In the genomic region with DNA sequence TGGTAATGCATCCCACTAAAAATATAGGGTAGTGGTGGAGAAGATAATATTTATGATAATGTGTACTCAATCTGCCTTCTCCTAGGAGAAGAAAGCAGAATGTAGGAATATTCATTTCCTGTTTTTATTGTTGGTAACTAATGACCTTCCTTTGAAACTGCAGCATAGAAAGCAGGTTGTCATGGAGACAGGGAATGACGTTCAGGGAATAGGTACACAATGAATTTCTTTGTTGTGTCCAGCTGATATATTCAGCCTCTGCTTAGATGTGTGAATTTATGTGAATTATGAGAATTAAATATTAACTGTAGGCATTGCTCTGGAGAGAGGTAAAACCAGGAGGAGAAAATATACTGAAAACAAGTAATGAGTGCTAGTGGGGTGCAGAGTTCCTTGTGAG, we compare ENCODE assay signal across 23 mouse cellular contexts. TPM values are rescaled to one million over a fixed set of nuclear protein-coding genes. Genes with fewer than 3 reads are reported as not detected.
DNase-seq lines count a peak whose midpoint lies in the region; ATAC-seq lines count a peak whose summit lies in the region.
"Had no signal": no experiment of that assay in that cellular context is flagged by ENCODE, and none has a peak within 500 bp of the region (broad histone marks: within the 10 kb centered on the region; RNA-seq: fewer than 3 reads in every experiment).

No protein-coding gene starts in this region.

- H3K4me2 ChIP-seq in midbrain, embryonic 13.5 days (replicated peaks) = peak overlapping the region; percentile 19; the same call in 1 of the 2 replicates
- no peak overlapping the region for H3K4me2 ChIP-seq in midbrain, embryonic 11.5 days
- H3K4me2 ChIP-seq in forebrain, embryonic 13.5 days = no peak overlapping the region; the same call in 1 of the 2 replicates
- 0 out of 2 replicates have a peak overlapping the region, but pooled peaks have one; percentile 1 for H3K4me2 ChIP-seq in hindbrain, embryonic 14.5 days (replicated peaks)
- peak overlapping the region; percentile 27 for H3K4me2 ChIP-seq in neural tube, embryonic 13.5 days
- H3K4me2 ChIP-seq: heart, embryonic 13.5 days; kidney, embryonic 15.5 days; limb, embryonic 13.5 days; liver, embryonic 15.5 days had no signal

- no peak for ATAC-seq in midbrain, embryonic 13.5 days
- ATAC-seq in midbrain, embryonic 11.5 days (ENCODE audit: low FRiP score) = no peak
- ATAC-seq in forebrain, embryonic 13.5 days = peak; percentile 51; the same call in 1 of the 2 replicates
- peak; percentile 40; the same call in 1 of the 2 replicates for ATAC-seq in hindbrain, embryonic 14.5 days (ENCODE audit: low FRiP score)
- ATAC-seq in neural tube, embryonic 13.5 days (ENCODE audit: low read depth) = peak; percentile 65
- ATAC-seq: intestine, embryonic 16.5 days had no signal

- peaks cover 32% of the 10 kb centered on the region for H3K36me3 ChIP-seq in midbrain, embryonic 13.5 days
- H3K36me3 ChIP-seq in midbrain, embryonic 11.5 days (ENCODE audit: control insufficient read depth, insufficient read depth, low read length) = no peaks in the 10 kb centered on the region
- peaks cover 33% of the 10 kb centered on the region for H3K36me3 ChIP-seq in forebrain, embryonic 13.5 days (ENCODE audit: poor library complexity, severe bottlenecking)
- H3K36me3 ChIP-seq in hindbrain, embryonic 14.5 days (replicated peaks; ENCODE audit: control insufficient read depth, insufficient read depth) = peaks cover 37% of the 10 kb centered on the region
- peaks cover 37% of the 10 kb centered on the region for H3K36me3 ChIP-seq in neural tube, embryonic 13.5 days
- H3K36me3 ChIP-seq: G1E; heart, embryonic 13.5 days; kidney, embryonic 15.5 days; limb, embryonic 13.5 days; liver, embryonic 15.5 days had no signal

- no peak for DNase-seq in midbrain, embryonic 11.5 days (ENCODE audit: low spot score, missing footprints)
- DNase-seq in hindbrain, embryonic 14.5 days (ENCODE audit: low spot score) = no peak
- DNase-seq in layer of hippocampus, postnatal 10 days (ENCODE audit: low spot score in 2 of 2) = no peak
- DNase-seq in right cerebral cortex, postnatal 36 days (ENCODE audit: low spot score in 2 of 2) = no peak
- DNase-seq in frontal cortex, postnatal 36 days (ENCODE audit: low spot score in 2 of 2) = no peak
- DNase-seq: adrenal gland, postnatal 36 days; cerebellum, postnatal 10 days; heart, postnatal 36 days; lung, postnatal 10 days had no signal

- peaks cover 23% of the 10 kb centered on the region for H3K4me1 ChIP-seq in midbrain, embryonic 13.5 days (replicated peaks)
- no peaks in the 10 kb centered on the region for H3K4me1 ChIP-seq in midbrain, embryonic 11.5 days (ENCODE audit: control insufficient read depth, insufficient read depth, low read length)
- peaks cover 20% of the 10 kb centered on the region for H3K4me1 ChIP-seq in forebrain, embryonic 13.5 days
- H3K4me1 ChIP-seq in hindbrain, embryonic 14.5 days (replicated peaks; ENCODE audit: control insufficient read depth, insufficient read depth, low read length) = peaks cover 16% of the 10 kb centered on the region
- H3K4me1 ChIP-seq in neural tube, embryonic 13.5 days (replicated peaks) = peaks cover 40% of the 10 kb centered on the region
- H3K4me1 ChIP-seq: heart, embryonic 13.5 days; kidney, embryonic 15.5 days; limb, embryonic 13.5 days; liver, embryonic 15.5 days; megakaryocyte, embryonic 14.5 days had no signal

- H3K27ac ChIP-seq in midbrain, embryonic 13.5 days = peak overlapping the region; percentile 73; the same call in 1 of the 2 replicates
- H3K27ac ChIP-seq in midbrain, embryonic 11.5 days (ENCODE audit: low read depth, low read length) = no peak overlapping the region
- peak overlapping the region; percentile 62 for H3K27ac ChIP-seq in forebrain, embryonic 13.5 days
- peak overlapping the region; percentile 85 for H3K27ac ChIP-seq in hindbrain, embryonic 14.5 days
- peak overlapping the region; percentile 82 for H3K27ac ChIP-seq in neural tube, embryonic 13.5 days (replicated peaks)
- H3K27ac ChIP-seq: heart, embryonic 13.5 days; kidney, embryonic 15.5 days; layer of hippocampus, adult 2 months; left cerebral cortex, adult 2 months; limb, embryonic 13.5 days; liver, embryonic 15.5 days had no signal

- H3K9ac ChIP-seq in midbrain, embryonic 13.5 days (replicated peaks) = no peak overlapping the region
- H3K9ac ChIP-seq in midbrain, embryonic 11.5 days (ENCODE audit: low read length) = no peak overlapping the region
- H3K9ac ChIP-seq in forebrain, embryonic 13.5 days = no peak overlapping the region
- 0 out of 2 replicates have a peak overlapping the region, but pooled peaks have one; percentile 13 for H3K9ac ChIP-seq in hindbrain, embryonic 14.5 days
- H3K9ac ChIP-seq in neural tube, embryonic 13.5 days = no peak overlapping the region
- H3K9ac ChIP-seq: heart, embryonic 13.5 days; kidney, embryonic 15.5 days; limb, embryonic 13.5 days; liver, embryonic 15.5 days had no signal

- no peaks in the 10 kb centered on the region for H3K27me3 ChIP-seq in midbrain, embryonic 13.5 days
- no peaks in the 10 kb centered on the region for H3K27me3 ChIP-seq in midbrain, embryonic 11.5 days (ENCODE audit: control insufficient read depth, insufficient read depth, low read length)
- H3K27me3 ChIP-seq in forebrain, embryonic 13.5 days = no peaks in the 10 kb centered on the region
- no peaks in the 10 kb centered on the region for H3K27me3 ChIP-seq in hindbrain, embryonic 14.5 days (ENCODE audit: control insufficient read depth, insufficient read depth, low read length)
- H3K27me3 ChIP-seq in neural tube, embryonic 13.5 days = no peaks in the 10 kb centered on the region
- H3K27me3 ChIP-seq: heart, embryonic 13.5 days; kidney, embryonic 15.5 days; limb, embryonic 13.5 days; liver, embryonic 15.5 days had no signal

- H3K9me3 ChIP-seq in midbrain, embryonic 13.5 days = no peaks in the 10 kb centered on the region
- no peaks in the 10 kb centered on the region for H3K9me3 ChIP-seq in midbrain, embryonic 11.5 days (ENCODE audit: control insufficient read depth, low read length)
- no peaks in the 10 kb centered on the region for H3K9me3 ChIP-seq in forebrain, embryonic 13.5 days (replicated peaks)
- H3K9me3 ChIP-seq in hindbrain, embryonic 14.5 days (ENCODE audit: control insufficient read depth, low read length) = no peaks in the 10 kb centered on the region
- no peaks in the 10 kb centered on the region; the same call in 1 of the 2 replicates for H3K9me3 ChIP-seq in neural tube, embryonic 13.5 days
- H3K9me3 ChIP-seq: G1E; heart, embryonic 13.5 days; kidney, embryonic 15.5 days; limb, embryonic 13.5 days; liver, embryonic 15.5 days; megakaryocyte, embryonic 14.5 days had no signal

- WGBS in midbrain, embryonic 13.5 days = 3% methylated on average over 1 of the region's 1 CpGs
- WGBS in midbrain, embryonic 11.5 days = 20% methylated on average over 1 of the region's 1 CpGs
- WGBS in forebrain, embryonic 13.5 days = 4% methylated on average over 1 of the region's 1 CpGs
- WGBS in hindbrain, embryonic 14.5 days = 2% methylated on average over 1 of the region's 1 CpGs
- WGBS in neural tube, embryonic 13.5 days = 15% methylated on average over 1 of the region's 1 CpGs

- H3K4me3 ChIP-seq in midbrain, embryonic 13.5 days (replicated peaks) = no peak overlapping the region
- H3K4me3 ChIP-seq in midbrain, embryonic 11.5 days (ENCODE audit: low read depth, low read length) = no peak overlapping the region
- no peak overlapping the region for H3K4me3 ChIP-seq in forebrain, embryonic 13.5 days
- H3K4me3 ChIP-seq in hindbrain, embryonic 14.5 days (replicated peaks; ENCODE audit: low read length) = no peak overlapping the region
- H3K4me3 ChIP-seq in neural tube, embryonic 13.5 days = no peak overlapping the region
- H3K4me3 ChIP-seq: erythroblast, embryonic 14.5 days; heart, embryonic 13.5 days; kidney, embryonic 15.5 days; layer of hippocampus, adult 2 months; left cerebral cortex, adult 2 months; limb, embryonic 13.5 days; liver, embryonic 15.5 days; megakaryocyte, embryonic 14.5 days had no signal

RNA-seq across cellular contexts. Expression of a gene that starts 18.3 kb away (rescaled TPM):
- 46.9 and 49.2 TPM in 2 replicates for polyA plus RNA-seq in midbrain, embryonic 13.5 days (2015; fragmentation: Nextera tagmentation; extraction: Ambion mirVana)
- 28.7 and 31.0 TPM in 2 replicates for polyA plus RNA-seq in midbrain, embryonic 11.5 days (2014; fragmentation: Nextera tagmentation; extraction: Ambion mirVana)
- polyA plus RNA-seq in forebrain, embryonic 13.5 days (2015; fragmentation: Nextera tagmentation; extraction: Ambion mirVana) = 39.9 and 40.9 TPM in 2 replicates
- 16.1 and 18.1 TPM in 2 replicates for polyA plus RNA-seq in hindbrain, embryonic 14.5 days (2014; fragmentation: Nextera tagmentation; extraction: Ambion mirVana)
- polyA plus RNA-seq in neural tube, embryonic 13.5 days (2015; fragmentation: Nextera tagmentation; extraction: Ambion mirVana) = 44.9 and 52.5 TPM in 2 replicates
- total RNA-seq in layer of hippocampus, postnatal 10 days (2021) = 10 to 100 TPM; 38.0 to 46.5 TPM
- total RNA-seq: heart, postnatal 36 days had no signal
- polyA plus RNA-seq: erythroblast, embryonic 14.5 days; G1E; gonadal fat pad, adult 2 months; liver, embryonic 15.5 days had no signal

RNA-seq across cellular contexts. Expression of a gene that starts 56.2 kb away (rescaled TPM):
- 36.3 and 38.2 TPM in 2 replicates for polyA plus RNA-seq in midbrain, embryonic 13.5 days (2015; fragmentation: Nextera tagmentation; extraction: Ambion mirVana)
- polyA plus RNA-seq in midbrain, embryonic 11.5 days (2014; fragmentation: Nextera tagmentation; extraction: Ambion mirVana) = 36.5 and 37.7 TPM in 2 replicates
- 36.2 and 36.8 TPM in 2 replicates for polyA plus RNA-seq in forebrain, embryonic 13.5 days (2015; fragmentation: Nextera tagmentation; extraction: Ambion mirVana)
- polyA plus RNA-seq in hindbrain, embryonic 14.5 days (2014; fragmentation: Nextera tagmentation; extraction: Ambion mirVana) = 29.0 and 32.6 TPM in 2 replicates
- polyA plus RNA-seq in neural tube, embryonic 13.5 days (2015; fragmentation: Nextera tagmentation; extraction: Ambion mirVana) = 33.2 and 38.3 TPM in 2 replicates
- 10 to 100 TPM; 54.3 to 60.7 TPM for total RNA-seq in layer of hippocampus, postnatal 10 days (2021)

Comparison
In these comparisons a context has a peak if more than half of its experiments do, and no peak if none do; other contexts are left out.
1. H3K4me2 ChIP-seq: peak in midbrain, embryonic 13.5 days (single experiment), hindbrain, embryonic 14.5 days (single experiment) and neural tube, embryonic 13.5 days (single experiment); none in midbrain, embryonic 11.5 days (single experiment) and forebrain, embryonic 13.5 days (single experiment).
2. ATAC-seq: peak in forebrain, embryonic 13.5 days (single experiment), hindbrain, embryonic 14.5 days (single experiment) and neural tube, embryonic 13.5 days (single experiment); none in midbrain, embryonic 13.5 days (single experiment) and midbrain, embryonic 11.5 days (single experiment).